Mouse (Mus musculus): Measurements from ENCODE around the gene Tex37.

Tex37 gene

GRCm38 (mm10) chr6:70918827-70919226, at the start of gene Tex37:
Gene Tex37, minus strand, starts transcription at chr6:70918927.
- DNase-seq (ENCODE audit: low spot score in 2 of 2), result no peak

GRCm38 (mm10) chr6:70968291-70968690, 49.6 kb upstream of the Tex37 start:
- no peak for DNase-seq (ENCODE audit: low spot score in 2 of 2)

- no peak for DNase-seq (ENCODE audit: low spot score in 2 of 2)
Observed at GRCm38 (mm10) chr6:70967422-70967821, 48.7 kb upstream of the Tex37 start.

GRCm38 (mm10) chr6:70965694-70966093, 47.0 kb upstream of the Tex37 start:
- DNase-seq (ENCODE audit: low spot score in 2 of 2), result no peak

- no peak for DNase-seq (ENCODE audit: low spot score in 2 of 2)
Observed at GRCm38 (mm10) chr6:70964116-70964830, 45.5 kb upstream of the Tex37 start.

GRCm38 (mm10) chr6:70957341-70957940, 38.7 kb upstream of the Tex37 start:
- no peak for DNase-seq (ENCODE audit: low spot score in 2 of 2)

- DNase-seq (ENCODE audit: low spot score in 2 of 2), result no peak
Observed at GRCm38 (mm10) chr6:70956936-70957335, 38.2 kb upstream of the Tex37 start.

GRCm38 (mm10) chr6:70956285-70956912, 37.7 kb upstream of the Tex37 start, which contains the start of gene Foxi3:
Gene Foxi3, plus strand, starts transcription at chr6:70956531.
- DNase-seq (ENCODE audit: low spot score in 2 of 2), result peak in 1 of 2 experiments; percentile 63

- no peak for DNase-seq (ENCODE audit: low spot score in 2 of 2)
Observed at GRCm38 (mm10) chr6:70955841-70956240, 37.1 kb upstream of the Tex37 start.

- DNase-seq (ENCODE audit: low spot score in 2 of 2), result no peak
Observed at GRCm38 (mm10) chr6:70955291-70955800, 36.6 kb upstream of the Tex37 start.

- no peak for DNase-seq (ENCODE audit: low spot score in 2 of 2)
Observed at GRCm38 (mm10) chr6:70954040-70954439, 35.3 kb upstream of the Tex37 start.

- no peak for DNase-seq (ENCODE audit: low spot score in 2 of 2)
Observed at GRCm38 (mm10) chr6:70953274-70953673, 34.5 kb upstream of the Tex37 start.

- DNase-seq (ENCODE audit: low spot score in 2 of 2), result no peak
Observed at GRCm38 (mm10) chr6:70931801-70932200, 13.1 kb upstream of the Tex37 start.

GRCm38 (mm10) chr6:70921274-70922074, 2.7 kb upstream of the Tex37 start:
- no peak for DNase-seq (ENCODE audit: low spot score in 2 of 2)

GRCm38 (mm10) chr6:70912396-70912765, 6.3 kb downstream of the Tex37 start:
- DNase-seq (ENCODE audit: low spot score in 2 of 2), result no peak

GRCm38 (mm10) chr6:70911668-70912395, 6.9 kb downstream of the Tex37 start:
- no peak for DNase-seq (ENCODE audit: low spot score in 2 of 2)

GRCm38 (mm10) chr6:70910285-70910684, 8.4 kb downstream of the Tex37 start:
- DNase-seq (ENCODE audit: low spot score in 2 of 2), result no peak

GRCm38 (mm10) chr6:70909572-70909971, 9.2 kb downstream of the Tex37 start:
- no peak for DNase-seq (ENCODE audit: low spot score in 2 of 2)

GRCm38 (mm10) chr6:70903689-70904088, 15.0 kb downstream of the Tex37 start:
- DNase-seq (ENCODE audit: low spot score in 2 of 2), result no peak

- DNase-seq (ENCODE audit: low spot score in 2 of 2), result no peak
Observed at GRCm38 (mm10) chr6:70899594-70900003, 19.1 kb downstream of the Tex37 start.

- DNase-seq (ENCODE audit: low spot score in 2 of 2), result no peak
Observed at GRCm38 (mm10) chr6:70898166-70898565, 20.6 kb downstream of the Tex37 start.
